Mouse (Mus musculus): ENCODE measurements at regions not wholly inside any gene's neighbourhood (a gene's known extent, or its start where the extent isn't known, plus 50 kb on each side); places are given as distances from the start of the nearest gene placed in this dataset.

DNA sequence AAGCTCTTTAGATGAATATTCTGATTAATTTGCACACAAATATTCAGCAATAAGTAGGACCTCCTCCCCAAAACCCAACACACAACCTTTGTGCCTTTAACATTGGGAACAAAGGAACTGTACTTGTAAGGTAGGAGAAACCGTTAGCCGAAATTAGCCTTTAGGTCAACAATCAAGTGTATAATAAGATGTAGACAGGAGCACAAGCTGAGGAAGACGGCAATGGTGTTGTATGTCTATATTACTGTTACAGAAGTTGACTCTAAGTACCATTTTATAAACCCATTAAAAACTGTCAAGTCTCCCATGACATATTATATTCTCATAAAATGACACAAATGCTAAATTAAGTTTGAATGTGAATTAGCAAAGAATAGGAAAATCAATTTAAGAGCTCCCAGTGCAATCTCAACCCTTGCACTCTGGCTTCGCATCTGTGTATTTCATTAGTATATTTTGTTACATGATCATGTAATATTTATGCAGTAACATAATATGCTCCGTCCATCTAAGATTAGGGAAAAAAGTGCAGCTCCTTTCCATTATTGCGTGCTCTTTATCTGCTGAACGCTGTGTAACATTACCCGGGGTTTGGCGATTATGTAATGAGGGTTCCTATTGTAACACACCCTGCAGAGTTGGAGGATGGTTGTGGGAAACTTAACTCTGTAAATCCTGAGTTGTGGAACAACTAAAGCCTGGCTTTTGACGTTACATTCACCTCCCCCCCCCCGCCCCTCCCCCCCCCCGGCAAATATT is 510.3 kb upstream of the Cited2 start:
- peak in 1 of 2 experiments; percentile 21 for DNase-seq

DNA sequence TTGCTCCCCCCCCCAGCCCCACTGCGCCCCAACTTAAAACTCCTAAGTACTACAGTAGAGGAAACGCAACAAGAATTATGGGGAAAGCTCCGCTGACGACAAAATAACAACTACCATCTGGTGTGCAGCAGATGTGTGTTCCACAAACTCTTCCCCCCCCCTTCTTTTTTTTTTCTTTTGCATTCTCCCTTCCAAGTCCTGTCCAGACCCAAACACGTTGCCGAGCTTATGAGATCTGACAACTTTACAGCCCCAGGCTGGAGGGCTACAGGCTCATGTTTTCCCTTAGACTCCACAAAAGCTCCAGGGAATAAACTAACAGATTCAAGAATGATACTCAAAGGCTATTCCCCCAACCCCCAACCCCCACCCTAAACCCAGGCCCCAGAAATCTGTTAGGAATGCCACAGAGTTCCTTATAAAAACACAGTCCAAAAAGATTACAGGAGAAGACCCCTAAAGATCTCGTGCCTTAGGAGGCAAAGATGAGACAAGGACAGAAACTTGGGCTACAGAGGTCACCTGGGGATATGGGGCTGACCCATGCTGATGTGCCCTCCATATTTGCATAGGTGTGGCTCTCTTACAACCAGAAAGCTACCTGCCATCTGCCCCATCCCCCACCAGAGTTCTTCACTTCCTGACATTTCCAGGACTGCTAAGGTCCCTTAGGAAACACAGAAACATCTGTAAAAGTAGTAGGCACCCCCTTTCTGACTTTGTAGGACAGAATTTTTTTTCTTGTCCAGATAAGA is 509.5 kb upstream of the Cited2 start:
- DNase-seq, result peak in 1 of 2 experiments; percentile 7

DNA sequence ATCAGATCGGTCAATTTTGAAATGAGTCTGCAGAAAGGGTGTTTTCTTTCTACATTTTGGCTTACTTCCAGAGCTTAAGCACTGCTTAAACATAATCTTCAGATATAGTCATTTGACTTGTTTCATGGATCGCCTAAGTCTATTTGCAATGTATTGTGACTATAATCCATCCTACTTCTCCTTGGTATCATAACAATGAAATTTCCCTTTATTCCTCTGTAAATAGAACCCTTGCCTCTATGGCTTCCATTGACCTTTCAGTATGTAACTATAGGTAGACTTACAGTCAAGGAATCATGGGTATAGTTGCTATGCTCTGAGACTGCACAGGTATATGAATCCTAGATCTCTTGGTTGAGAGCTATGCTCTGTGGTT is 509.0 kb upstream of the Cited2 start:
- DNase-seq, result no peak

DNA sequence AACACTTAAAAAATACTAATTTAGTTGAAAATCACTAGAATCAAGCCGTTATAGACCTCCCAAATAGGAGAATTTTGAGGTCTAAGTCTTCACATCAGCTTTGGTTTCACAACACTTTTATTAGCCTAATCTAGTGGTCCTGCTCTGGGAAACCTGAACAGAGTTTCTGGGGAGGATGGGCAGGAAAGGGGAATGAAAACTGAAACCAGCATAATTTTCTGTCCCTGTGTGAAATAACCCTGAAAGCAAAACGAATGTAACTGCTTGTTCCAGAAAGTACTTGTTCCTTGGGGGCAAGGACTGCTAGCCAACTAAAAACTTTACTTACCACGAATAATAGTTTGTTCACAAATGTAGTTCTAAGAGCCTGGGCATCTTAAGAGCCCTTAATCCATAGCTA is 508.0 kb upstream of the Cited2 start:
- DNase-seq, result no peak

DNA sequence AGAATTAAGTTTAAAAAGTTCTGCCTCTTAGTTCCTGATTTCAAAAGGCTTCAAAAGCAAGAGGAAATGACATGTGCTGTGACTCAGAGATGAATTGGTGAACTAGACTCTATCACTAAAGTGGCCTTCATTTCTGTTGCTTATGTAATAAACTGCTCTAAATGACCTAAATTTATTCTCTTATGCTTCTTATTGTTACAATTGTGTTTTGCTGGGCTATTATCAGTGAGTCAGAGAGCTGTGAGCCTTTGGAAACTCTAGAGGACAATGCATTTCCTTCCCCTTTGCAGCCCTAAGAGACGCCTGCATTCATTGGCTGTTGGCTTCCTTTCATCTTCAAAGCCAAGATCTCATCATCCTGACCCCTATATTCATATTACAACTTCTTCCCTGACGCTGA is 501.5 kb upstream of the Cited2 start:
- no peak for DNase-seq

DNA sequence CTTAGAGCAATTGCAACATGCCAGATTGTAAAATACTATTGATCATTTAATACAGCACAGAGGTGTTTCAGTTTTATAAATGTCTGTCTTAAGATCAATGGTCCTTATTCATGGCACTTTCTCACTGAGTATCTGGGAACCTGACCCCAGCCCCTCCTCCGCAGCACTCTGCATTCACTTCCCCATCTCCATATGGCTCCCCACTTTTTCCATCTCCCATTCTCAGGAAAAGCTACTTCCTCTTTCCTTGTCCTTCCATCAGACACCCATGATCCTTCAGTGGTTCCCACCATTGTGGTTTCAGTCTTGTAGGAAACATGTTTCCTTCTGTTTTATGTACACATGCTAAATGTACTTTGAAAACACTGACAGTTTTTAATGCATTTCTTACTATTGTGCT is 497.3 kb upstream of the Cited2 start:
- no peak for DNase-seq

DNA sequence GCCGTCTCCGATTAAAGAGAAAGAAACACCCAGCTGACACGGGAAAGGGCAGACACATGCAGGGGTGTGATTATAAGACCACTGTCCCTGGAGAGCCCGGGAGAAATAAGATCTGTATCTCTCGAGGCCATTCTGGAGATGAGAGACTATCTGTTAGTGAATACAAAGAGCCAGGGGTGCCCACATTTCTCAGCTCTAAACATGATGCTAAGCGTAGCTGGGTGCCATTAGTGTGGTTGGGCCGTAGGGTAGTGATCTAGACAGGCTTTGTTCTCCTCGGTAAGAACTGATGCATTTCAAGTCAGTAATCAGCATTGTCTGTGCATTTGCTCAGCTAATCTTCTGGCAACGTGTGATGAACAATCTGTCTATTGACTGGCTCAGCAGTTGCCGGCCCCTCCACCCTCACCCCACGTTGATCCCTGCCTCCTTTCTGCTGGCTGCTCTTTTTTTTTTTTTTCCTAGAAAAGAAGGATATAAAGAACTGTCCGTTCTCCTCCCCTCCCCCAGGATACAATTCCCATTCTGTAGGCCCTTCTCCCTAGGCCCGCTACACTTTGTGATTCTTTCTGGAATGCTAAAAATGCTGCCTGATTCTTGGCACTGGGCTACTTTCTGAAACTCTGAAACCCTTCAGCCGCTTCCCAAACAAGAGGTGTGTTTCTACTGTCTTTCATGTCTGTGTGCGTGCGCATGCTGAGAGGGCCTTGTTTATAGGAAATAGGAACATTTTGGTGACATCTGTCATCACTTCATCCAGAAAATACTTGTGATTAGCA is 492.8 kb upstream of the Cited2 start:
- DNase-seq, result peak; percentile 37 to 39

DNA sequence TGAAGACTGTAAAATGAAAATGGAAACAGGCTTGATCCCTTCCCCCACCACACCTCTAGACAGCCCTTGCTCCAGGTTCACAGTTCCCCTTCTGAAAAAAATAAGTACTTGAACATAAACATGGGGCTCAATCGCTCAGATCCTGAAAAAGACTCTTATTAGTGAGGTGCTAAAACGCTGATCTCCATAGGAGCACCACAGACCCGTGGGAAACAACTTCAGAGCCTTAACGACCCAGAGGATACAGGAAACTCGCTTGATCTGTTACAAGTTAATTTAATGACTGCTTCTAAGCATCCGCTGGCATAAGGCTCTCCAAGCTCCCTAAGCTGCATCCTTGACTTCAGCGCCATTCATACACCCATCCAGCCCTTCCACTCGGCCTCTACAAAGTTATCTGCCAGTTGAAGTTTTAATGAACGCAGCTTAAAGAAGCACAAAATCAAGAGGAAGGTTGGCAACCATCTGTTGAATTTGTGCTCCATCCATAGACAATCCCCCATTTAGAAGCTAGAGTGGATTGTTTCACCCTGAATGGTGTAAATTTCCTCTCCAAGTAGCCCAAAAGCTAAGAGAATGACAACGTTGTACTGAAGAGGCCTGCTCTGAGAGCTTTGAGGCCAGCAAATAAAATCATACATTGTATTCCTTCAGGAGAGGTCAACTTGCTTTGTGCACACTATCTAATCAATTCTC is 486.9 kb upstream of the Cited2 start:
- no peak for DNase-seq

DNA sequence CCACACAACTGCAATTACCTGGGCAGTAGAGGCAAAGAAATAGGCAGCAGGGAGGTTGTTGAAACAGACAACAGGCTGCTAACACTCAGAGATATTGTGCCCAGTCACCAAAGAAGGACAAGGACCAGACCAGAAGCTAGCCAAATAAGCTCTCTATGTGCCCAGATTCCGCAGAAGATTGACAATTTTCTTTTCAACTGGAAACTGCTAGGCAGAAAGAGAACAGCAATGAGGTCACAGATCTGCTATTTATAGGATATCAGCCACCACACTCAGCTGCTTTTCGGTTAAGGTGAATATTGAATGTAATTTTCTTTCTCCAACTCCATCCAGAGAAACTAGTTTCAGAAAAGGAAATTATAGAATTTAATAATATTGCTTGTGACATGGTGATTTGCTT is 486.3 kb upstream of the Cited2 start:
- no peak for DNase-seq

DNA sequence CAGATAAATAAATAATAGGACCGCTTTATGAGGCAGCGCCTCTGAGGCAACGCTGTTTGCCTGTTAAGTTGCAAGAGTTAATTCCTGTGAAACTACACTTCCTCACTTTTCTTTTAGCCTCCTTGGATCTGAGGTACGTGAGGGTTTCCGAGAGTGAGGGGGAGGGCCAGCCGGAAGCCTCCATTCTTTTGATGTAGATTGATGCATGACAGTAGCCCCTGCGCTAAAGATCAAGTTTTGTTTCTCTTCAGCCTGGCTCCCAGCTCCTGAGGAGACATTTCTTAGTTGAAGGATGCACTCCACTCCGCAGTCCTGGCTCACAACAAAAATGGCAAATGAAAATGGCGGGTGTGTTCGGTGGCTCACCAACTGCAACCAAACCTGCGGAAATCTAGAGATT is 485.6 kb upstream of the Cited2 start:
- DNase-seq, result no peak

DNA sequence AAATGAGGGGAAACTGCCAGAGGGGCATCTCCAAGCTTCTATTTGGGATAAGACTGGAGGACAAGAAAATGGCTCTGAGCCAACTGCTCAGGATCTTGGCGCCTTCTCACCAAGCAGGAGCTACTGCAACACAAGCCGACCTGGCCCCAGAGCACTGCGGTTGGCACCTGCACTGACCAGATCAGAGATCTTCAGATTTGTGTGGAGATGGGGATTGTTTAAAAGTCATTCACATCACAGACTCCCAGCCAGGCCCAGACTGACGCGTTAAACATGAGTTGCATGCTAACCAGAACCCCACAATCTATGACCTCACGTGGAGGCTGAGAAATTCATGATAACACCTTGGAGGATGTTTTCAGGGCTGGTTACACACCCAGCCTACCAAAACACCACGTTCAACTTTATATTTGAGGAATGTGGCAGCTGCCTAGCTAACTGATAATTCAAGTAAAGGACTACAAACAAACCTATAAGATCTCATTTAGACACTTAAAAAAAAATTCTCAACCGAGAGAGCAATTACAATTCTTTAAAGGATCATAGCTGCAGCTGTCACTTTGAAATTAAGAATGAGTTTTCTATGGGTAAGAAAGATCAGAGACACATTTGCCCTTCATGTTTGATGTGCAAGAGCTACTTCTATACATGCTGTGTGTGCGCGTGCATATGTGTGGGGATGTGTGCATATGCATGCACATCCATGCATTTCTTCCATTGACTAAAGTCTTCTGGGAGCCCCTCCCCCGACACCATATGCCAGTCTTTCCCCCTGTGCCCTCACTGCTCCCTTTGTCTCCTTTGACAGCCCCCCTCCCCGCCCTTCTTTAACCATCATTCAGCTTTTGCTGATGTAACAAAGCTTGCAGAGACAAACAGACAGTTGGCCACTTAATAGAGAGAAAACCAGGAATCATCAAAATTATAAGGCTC is 484.8 kb upstream of the Cited2 start:
- peak in 1 of 2 experiments; percentile 16 for DNase-seq

DNA sequence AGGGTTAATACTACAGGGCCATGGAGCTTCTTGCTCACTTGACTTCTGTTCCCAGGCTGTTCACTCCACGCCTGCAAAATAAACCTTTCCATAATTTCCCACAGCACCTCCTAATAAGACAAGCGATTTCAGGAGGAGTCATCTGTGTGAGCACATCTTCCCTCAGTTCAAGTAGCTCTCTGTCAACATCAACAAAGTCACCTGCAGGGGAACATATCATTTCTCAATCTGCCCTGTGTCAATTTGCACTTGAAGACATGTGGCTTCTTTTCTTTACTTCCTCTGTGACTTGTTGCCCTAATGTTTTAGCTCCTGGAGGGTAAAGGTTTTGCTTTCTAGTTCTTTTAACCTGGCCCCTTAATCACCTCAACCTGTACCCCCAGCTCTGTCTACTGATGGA is 474.7 kb upstream of the Cited2 start:
- DNase-seq, result no peak

DNA sequence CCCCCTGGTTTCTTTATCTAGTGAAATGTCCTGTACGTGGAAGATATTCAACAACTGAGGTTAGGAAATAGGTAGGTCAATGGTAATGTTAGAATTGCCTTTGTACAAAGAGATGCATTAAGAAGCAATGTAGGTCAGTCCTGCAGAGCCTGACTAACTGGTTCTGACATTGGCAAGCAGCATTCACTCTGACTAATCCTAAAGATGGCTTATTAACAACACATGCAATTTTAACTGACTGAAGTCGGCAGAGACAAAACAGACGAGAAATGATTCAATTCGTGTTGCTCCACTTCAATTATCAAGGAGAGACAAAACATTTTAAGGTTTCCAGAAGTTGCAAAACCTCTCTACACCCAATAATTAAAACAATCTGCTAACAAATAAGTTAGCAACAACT is 470.0 kb upstream of the Cited2 start:
- peak; percentile 31 to 58 for DNase-seq

DNA sequence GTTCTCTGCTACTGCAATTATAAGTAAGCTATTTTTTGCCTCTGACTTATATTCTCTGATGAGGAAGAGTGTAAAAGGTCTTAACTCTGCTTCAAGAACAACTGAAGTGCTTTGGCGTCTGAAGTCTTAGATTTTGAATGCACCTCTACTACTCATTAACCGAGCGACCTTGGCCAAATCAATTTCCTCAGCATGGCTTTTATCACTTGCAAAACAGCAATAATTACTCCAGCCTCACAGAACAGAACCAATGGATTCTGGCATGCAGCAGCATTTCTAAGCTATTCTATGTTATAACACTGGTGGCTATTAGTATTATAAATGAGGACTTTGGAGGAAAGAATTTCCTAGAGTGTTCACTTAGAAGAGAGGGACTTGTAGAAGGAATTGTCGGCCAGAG is 462.9 kb upstream of the Cited2 start:
- no peak for DNase-seq

DNA sequence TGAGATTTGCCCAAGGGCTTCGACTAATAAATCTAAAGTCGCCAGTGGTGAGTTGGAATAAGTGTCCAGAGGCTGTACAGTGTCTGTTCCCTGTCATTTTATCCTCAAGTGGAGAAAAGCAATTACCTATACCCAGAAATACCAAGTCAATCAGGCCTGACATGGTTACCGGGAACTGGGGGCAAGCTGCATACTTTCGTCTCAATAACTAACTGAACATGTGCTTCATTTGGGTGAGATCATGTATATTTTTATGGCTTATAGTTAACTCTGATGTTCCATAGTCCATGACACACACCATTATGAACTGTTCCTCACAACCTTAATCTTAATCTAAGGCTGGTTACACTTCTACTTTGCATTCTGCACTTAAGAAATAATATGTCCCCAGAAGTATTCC is 462.4 kb upstream of the Cited2 start:
- no peak for DNase-seq

DNA sequence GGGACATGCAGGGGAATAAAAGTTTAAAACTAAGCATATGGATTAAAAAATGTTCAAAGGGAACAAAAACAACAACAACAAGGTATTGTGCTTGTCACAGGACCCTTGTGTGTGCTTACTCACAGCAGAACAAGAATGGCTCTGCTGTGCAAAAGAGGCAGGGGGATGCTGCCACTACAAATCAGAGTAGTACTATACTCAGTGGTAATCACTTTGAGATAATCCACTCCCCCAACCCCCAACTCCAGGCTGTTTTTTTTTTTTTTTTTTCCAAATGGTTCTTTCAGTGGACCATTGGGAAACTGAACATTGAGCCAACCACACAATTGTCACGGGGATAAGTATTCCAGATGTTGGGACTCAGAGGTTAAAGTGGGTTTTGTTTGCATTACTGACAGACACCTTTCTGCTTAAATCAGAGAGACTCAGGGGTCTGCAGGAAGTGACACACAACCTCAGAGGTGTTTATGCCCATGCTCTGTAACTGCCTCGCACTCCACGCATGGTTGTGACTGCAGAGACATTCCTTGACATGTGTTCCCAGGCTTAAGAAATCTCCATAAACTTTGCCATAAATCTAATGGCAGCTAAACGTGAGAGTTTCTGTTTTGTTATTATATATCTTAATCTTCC is 461.7 kb upstream of the Cited2 start:
- DNase-seq, result no peak

DNA sequence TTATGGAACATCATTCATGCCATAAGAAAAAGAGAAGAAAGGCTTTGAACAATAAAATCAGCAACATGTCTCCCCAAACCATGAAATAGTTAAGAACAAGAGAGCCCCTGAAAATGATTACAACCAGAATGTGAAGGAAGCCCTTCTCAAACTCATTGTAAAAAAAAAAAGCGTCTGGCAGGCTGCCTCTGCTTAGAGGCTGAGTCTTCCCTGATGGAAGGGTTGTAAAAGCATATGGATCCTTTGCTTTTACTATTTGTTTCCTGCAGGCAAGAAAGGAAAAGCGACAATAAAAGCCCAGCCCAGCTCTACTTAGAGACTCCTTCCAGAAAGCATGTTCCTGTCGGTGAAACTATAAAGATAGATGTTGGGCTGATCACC is 461.2 kb upstream of the Cited2 start:
- DNase-seq, result no peak

DNA sequence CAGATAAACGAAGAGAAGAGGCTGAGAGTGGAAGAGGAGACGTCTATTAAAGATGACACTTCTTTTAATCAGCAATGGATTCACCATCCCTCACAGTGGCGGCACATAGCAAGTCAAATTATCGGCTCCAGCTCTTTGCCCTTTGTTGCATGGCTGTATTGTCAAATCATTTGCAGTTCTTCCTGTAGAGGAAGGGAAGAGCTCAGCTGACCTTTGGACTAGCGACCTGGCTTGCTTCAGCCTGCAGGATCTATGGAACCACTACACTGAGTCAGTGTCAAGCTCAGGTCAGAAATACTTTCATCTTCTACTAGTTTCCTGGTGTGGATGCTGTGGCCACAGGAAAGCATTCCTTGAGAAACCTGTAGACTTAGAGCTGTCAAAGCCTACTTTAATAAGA is 450.4 kb upstream of the Cited2 start:
- DNase-seq, result no peak

DNA sequence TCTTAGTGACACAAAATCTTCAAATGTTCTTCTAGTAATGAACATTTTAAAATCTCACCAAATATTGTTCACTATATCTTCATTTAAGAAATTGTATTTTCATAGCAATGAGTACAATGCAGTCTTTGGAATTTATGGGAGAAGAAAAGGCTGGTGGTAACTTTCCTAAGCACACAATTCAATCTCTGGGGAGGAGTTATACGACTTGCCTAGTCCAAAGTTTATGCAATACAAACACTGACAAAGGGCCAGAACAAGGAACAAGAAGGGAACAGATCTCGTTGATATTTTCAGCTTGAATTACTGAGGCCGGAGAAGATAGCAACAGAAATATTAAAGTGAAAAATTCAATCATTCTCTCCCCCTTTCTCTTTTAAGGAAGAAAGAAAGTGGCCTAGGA is 449.2 kb upstream of the Cited2 start:
- no peak for DNase-seq

DNA sequence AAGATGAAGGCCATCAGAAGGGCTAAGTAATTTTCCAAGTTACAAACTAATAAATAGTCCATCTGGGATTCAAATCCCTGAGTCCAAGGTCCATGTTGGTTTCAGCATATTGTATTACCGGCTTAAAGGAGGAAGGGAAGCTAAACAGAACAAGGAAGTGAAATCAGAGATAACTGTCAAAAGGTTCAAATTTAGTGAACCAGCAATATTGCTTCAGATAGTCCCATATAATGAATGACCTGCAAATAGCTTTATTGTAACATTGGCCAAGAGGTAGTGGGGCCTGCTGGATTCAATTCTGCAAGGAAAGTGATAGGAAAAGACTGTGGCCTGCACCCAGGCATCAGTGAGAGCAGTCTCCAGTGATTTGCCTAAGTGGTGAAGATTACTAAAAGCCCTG is 447.8 kb upstream of the Cited2 start:
- DNase-seq, result no peak

DNA sequence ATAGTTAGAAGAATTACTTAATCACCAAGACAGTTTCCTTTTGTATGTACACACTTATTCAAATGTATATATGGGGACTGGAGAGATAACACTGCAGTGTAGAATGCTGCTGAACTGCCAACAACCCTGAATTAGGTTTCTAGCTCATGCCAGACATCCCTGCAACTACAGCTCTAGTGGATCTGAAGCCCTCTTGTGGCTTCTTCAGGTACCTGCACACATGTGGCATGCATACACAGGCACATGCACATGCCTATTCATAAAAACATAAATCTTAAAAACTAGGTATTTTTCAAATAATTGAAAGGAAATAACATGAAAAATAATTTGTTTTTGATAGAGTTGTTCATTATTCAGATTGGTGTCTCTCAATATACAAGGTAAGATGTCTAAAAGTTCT is 445.1 kb upstream of the Cited2 start:
- DNase-seq, result no peak

DNA sequence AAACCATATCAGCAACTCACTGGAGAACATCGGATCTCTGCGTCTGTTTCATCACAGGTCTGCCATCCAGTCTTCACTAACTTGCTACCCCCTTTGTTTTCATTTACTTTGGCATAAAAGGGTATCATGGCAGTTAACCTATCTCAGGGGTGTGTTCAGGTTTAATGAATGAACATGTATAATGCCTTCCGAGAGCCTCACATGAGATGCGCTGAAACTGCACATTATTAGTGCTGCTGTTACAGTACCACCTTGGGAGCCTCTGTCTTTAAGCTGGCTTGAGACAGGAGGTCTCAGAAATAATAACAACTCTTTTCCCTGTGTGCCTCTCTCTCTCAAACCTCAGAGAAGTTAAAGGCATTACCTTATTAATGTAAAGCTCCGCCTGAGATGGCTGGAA is 438.2 kb upstream of the Cited2 start:
- DNase-seq, result no peak
